Mouse (Mus musculus): Measurements from ENCODE around the gene Prr15.
A peak's percentile ranks its signal among the peaks of the same experiment; 100 is the strongest.

Prr15 gene

DNA sequence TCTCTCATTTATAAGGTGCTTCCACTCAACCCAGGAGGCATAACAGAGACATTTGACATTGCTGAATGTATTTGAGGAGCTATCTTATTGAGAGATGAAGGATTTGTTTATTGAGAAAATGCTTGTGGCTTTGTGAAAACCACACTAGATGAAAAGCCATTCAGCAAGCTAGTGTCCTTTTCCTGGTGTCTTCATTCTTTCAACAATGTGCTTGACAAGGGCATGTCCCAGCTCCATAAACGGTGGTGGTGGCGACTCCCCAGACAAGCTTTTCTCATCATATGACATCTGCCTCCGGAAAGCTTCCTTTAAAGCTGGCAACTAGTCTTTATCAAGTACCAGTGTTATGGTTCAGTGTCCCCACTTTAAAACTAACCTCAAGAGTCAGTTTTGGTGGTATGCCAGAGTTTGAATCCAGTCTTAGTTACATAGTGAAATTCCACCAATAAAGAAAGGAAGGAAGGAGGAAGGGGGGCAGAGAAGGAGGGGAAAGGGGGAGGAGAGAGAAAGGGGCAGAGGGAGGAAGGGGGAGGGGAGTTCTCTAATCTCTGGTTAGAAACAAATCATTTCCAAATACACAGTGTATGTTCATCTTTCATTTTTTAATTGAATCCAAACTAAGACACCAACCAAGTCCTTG is at the start of gene Prr15:
Prr15 (plus strand) TSS at position 590 of the 640 bp plus-strand sequence.
- DNase-seq (ENCODE audit: low spot score in 2 of 2) = no peak

DNA sequence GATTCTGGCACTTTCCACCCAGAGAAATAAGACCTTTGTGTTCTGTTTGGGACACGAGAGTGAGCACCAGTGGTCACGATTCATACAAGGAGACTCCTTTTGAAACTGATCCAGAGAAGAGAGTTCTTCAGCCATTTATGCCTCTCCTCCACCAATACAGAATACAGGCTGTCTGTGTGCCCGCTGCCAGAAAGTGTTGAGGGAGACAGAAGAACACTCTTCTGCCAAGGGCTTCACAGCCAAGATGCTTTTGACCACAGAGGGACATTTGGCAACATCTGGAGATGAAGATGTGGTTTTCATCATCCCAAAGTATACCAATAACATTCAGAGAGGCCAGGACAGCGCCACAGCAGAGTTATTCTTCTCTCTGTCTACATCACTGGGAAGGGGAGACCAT is 48.4 kb upstream of the Prr15 start:
- DNase-seq (ENCODE audit: low spot score in 2 of 2) = no peak

DNA sequence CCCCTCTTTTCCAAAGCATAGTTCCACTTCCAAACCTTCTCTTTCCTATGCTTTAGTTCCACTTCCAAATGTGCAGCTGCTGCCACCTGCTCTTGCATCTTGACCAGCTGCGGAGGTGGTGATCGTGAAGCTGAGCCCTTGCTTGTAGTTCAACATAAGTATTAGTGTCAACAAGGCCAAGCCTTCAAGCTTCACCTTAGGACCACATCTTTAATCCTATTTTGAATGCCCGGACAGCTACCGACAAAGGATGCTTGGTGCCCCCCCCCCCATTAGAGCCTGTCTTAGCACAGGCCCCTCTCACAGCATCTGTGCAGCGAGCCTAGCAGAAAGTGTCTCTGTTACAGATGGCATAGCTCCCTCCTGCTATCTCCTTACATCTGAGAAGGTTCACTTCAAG is 47.8 kb upstream of the Prr15 start:
- DNase-seq (ENCODE audit: low spot score in 2 of 2) = no peak

DNA sequence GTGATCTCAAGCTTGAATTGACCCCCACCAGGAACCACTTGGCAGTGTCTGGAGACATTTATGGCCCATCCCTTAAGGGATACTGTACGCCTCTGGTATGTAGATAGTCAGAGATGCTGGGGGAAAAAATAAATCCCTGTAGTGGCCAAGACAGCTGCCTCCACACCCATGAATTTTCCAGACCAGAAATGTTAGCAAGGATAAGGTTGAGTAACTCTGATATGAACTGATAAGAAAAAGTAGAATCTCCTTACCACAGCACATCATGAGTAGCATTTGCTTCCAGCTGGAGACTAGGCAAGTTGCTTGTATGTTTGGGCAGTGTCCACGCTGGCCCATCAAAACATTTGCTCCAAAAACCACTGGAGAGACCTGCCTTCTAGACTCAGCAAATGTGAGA is 47.0 kb upstream of the Prr15 start:
- DNase-seq (ENCODE audit: low spot score in 2 of 2) = peak in 1 of 2 experiments; percentile 22

DNA sequence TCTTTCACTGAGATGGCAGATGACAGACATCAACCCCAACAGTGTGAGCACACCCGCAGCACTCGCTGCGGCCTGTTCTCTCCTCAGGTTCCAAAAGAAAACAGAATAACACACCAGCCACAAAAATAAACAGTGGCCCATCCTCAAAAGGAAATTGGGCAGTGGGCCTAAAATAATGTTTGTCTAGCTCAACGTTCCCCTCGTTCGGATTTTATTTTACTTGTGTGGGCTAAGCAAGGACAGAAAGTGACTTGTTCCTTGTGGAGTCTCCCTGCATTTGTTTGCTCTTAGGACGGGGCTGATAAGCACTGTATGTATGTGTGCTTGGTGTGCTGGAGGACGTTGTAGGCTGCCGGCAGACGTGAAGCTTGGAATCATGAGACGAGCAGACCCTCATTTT is 46.2 kb upstream of the Prr15 start:
- DNase-seq (ENCODE audit: low spot score in 2 of 2) = no peak

DNA sequence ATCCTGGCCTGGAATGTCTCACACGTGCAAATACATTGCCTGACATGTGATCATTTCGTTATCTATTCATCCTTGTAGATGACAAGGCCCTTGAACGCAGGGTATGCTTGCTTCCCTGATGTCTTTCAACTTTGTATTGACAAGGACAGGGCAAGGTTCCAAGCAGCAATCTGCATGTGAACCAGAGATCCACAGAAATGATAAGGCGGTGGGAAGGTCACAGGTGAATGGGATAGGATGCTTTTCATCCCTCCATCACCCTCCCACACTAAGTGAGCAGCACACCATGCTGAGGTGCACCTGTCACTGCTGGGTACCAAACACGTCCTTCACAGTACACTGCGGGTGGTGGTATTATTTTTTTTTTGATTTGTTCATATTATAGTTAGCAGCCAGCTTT is 45.4 kb upstream of the Prr15 start:
- no peak for DNase-seq (ENCODE audit: low spot score in 2 of 2)

DNA sequence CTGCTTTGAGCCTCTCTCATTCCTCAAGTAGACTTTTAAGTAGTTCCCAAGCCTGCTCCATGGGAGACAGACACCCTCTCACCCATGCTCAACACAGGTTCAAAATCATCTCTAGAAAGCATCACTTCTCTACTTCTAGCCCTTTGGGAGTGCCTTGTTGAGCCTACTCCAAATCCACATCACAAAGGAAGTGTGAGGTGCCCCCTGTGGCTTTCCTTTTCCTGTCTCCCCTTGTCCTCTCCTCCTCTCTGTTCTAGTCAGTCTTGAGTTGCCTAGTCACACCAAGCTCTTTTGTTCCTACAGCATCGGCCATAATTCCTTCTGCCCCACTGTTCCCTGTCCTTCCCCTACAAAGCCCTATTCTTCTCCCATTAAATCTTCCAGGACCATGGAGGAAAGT is 42.3 kb upstream of the Prr15 start:
- DNase-seq (ENCODE audit: low spot score in 2 of 2) = no peak

DNA sequence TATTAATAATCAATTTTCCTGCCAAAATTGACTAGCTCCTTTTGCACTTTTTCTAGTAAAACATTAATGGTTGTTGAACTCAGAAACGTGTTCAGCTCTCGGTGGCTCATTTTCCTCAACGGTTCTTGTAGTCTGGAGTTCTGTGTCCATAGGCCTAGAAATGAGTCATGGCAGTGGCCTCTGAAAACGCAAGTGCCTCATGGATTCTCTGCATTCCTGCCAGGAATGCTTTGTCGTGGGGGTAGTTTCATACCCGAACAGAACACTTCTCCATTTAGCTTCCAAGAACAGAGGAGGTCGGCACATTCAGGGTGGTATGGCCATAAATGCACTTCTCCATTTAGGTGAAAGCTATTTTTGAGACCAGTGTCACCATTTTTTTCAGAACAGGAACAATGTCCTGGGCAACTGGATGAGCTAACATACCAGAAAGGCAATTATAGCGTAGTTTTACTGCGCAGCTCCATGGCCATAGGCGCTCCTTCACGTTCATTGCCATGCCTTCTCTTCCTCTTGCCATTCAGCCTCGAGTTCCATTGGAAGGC is 41.4 kb upstream of the Prr15 start:
- DNase-seq (ENCODE audit: low spot score in 2 of 2) = no peak

DNA sequence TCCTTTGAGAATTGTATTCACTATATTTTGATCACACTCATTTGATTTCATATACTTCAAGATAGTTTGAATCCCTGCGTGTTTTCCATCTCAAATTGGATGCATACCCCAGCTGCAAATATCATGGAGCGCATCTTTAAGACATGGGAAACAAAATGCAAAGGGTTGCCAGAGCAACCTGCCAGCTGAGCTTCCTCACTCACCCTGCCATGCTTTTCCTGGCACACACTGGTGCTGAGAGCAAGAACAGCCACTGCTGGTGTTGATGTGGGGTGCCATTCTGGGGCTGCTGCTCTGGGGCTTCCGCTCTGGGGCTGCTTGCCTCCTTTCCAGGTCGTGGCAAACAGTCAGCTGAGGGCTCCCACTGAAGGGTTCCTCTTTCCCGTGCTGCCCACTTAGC is 38.8 kb upstream of the Prr15 start:
- no peak for DNase-seq (ENCODE audit: low spot score in 2 of 2)

DNA sequence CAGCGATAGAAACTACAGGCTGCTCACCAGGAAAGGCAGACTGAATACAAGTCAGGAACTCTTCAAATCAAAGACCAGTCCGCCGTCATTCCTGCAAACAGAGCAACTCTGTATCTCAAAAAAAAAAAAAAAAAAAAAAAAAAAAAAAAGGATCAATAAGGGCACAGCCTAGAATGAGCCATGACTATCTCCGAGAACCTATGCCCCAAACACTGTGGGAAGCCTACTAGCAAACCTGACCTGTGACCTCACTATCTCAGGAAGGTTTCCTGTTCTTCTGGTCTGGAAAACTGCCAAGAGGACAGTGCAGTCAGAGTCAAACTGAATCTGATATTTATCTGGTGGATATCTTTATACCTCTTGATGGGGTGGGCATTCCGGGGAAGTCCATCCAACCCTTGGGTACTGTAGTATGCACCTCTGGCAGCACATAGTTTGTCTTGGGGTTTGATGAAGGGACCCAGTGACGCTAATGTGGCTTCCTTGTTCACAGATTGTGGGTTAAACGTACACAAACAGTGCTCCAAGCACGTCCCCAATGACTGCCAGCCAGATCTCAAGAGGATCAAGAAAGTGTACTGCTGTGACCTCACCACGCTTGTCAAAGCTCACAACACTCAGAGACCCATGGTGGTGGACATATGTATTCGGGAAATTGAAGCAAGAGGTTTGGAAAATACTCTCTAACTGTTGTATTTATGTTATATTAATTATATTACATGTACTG is 35.7 kb upstream of the Prr15 start:
- no peak for DNase-seq (ENCODE audit: low spot score in 2 of 2)

DNA sequence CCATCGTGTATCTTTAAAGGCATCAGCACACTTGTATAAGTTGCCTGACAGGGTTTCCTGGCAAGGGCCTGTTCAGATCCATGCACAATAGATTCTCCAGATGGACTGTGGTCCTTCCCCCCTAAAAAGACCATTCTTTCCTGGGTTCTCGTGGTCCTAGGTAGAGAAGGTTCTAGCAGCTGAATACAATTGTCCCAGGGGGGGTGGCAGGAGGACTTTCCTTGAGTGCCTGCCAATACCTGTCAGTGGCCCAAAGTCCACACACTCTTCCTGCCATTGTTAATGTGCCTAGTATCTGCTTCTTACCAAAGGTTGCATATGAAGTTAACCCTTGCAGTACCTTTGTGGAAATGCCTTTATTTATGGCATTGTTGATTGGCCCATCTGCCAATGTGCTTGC is 28.4 kb upstream of the Prr15 start:
- no peak for DNase-seq (ENCODE audit: low spot score in 2 of 2)

DNA sequence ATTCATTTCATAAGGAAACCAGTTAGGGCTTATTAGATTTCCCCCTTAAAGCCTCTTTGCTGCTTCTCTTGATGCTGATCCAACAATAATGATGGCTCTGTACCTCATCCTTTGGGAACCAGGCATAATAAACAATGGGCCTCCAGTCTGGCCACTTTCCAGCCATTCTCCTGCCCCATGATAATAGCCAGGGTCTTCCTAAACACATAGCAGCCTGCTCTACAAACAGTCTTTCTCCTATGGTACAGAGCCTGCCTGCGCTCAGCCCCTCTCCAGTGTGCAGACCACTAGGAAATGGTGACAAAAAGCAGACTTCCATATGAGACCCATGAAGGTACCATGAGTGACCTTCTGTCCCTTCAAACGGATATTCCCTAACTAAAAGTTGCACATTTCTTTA is 26.2 kb upstream of the Prr15 start:
- DNase-seq (ENCODE audit: low spot score in 2 of 2) = no peak

DNA sequence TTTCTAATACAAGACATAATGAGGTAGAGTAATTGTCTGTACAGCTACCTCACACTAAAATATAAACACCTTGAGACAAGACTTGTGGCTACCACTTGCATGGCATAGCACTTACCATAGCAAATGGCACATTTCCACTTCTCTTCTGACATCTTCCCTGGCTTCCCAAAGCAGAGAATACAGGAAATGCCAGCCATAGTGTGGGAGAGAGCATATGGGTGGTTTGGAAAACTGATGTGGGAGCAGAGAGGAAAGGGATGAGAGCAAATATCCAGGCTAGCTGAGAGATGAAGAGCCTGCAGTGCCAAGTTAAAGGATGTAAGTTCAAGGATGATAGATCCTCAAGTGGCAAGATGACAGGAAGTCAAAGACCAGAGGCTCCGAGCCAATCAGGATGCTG is 19.9 kb upstream of the Prr15 start:
- DNase-seq (ENCODE audit: low spot score in 2 of 2) = no peak

DNA sequence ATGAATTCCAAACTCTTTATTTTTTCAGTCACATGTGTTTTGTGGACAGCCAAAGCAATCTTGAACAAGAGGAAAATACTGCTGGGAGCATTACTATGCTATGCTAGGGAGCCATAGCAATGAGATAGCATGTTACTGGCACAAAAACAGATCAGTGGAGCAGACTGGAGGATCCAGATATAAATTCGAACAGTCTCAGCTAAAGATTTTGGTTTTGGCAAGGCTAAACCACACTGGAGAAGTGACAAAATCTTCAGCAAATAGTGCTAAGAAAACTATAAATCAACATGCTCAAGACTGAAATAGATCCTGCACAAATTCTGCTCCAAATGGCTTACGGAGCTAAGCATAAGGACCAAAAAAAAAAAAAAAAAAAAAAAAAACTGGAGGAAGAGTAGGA is 12.6 kb upstream of the Prr15 start:
- DNase-seq (ENCODE audit: low spot score in 2 of 2) = no peak

DNA sequence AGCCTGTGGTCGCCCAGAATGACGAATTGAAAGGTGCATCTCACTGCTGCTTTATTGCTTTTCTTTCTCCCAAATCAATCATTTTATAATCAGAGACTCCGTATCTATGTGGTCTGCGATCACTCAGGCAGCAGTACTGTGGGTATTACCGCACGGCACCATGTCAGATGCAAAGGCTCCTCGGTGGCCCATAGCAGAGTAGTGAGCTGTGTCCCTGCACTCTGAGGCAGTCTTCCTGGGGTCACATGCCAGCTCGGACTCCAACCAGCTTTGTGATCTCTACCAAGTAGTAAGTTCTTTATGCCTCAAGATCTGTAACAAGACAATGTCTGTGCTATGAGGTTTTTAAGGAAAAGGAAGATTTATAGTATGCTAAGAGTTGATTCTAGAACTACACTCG is 7.0 kb upstream of the Prr15 start:
- no peak for DNase-seq (ENCODE audit: low spot score in 2 of 2)

DNA sequence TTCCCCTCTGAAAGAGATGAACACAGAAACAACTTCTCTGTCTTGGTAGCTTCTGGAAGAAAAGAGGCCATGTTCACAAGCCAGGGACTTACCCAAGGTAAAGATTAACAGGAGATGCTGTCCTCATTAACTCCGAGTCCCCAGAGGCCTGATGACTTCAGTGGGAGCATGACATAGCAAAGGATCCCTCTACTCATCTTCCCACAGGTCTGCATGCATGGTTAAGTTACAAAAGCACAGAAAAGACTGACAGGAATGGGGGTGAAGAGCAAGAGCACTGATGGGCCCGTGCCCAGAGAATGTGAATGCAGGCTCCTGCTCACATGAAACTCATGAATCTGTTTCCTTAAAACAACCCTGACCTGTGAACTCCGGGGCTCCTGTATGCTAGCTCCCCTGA is 6.4 kb upstream of the Prr15 start:
- no peak for DNase-seq (ENCODE audit: low spot score in 2 of 2)

DNA sequence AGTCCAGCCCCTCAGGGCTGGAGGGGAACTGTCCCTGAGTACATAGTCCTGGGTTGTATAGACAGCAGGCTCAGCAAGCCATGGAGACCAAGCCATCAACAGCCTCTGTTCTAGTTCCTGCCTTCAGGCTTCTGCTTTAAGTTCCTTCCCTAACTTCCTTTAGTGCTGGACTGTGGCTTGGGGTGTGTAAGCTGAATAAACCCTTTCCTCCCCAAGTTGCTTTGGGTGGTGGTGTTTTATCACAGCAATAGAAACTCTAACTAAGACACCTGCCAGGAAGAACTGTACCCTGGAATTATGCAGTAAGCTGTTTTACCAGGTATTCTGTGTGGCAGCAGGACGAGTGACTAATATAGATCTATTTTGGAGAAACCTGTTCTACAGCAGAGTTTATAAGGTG is 5.4 kb upstream of the Prr15 start:
- DNase-seq (ENCODE audit: low spot score in 2 of 2) = no peak

DNA sequence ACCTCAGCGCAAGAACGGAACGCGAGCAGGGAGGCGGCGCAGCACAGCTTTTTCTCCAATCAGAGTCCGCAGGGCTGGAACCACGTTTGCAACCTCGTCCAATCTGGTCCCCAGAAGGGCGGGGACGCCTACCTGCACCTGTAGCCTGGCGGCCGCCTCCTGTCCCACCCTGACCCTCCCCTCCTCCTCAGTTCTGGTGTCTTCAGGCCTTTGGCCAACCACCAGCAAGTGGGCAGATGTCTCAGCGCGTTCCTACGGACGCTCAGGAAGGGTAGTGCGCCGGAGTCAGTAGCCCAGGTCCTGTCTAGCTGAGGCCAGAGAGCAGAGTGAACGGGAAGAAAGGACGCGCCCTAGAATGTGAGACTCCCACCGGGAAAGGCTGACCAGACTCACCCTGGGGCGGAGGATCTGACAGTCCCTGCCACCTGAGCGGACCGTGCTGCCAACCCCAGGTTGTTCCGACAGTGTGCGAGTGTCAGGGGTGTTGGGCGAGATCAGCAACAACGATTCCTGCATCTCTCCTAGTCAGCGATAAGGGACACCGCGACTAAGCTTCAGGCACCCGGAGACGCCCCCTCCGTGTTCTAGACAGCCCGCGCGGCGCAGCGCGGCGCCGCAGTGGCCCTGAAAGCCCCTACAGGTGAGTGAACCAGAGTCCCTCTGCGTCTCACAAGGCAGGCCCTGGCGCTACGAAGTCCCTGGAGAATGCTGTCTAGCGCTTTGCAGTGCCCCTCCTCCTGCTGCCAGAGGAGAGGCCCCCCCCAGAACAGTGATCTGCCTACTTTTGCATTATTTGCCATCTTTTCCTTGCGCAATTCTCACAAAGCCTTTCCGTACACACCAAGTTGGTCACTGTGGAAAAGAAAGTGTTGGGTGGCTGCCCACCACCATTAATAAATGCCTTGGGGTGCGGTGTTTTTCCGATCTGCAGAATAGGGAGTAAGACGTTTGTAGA is 1.3 kb downstream of the Prr15 start:
- DNase-seq (ENCODE audit: low spot score in 2 of 2) = peak; percentile 23 to 60

DNA sequence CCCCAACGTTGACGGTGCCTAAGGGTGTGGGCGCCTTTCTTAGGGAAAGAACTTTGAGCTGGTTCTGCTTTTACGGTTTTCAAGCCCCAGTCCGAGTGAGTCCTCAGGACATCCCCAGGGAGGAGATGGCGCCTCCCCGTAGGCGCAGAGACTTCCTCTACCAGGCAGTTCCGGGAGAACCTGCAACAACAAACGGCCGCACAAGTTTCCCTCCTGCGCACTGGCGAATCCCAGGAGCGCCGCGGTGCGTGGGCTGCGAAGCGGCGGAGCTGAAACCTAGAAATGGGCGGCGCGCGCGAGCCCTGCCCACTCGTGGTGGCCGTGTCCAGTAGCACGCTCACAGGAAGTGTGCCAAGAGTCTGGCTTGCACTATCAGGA is 2.0 kb downstream of the Prr15 start:
- peak; percentile 33 to 66 for DNase-seq (ENCODE audit: low spot score in 2 of 2)

DNA sequence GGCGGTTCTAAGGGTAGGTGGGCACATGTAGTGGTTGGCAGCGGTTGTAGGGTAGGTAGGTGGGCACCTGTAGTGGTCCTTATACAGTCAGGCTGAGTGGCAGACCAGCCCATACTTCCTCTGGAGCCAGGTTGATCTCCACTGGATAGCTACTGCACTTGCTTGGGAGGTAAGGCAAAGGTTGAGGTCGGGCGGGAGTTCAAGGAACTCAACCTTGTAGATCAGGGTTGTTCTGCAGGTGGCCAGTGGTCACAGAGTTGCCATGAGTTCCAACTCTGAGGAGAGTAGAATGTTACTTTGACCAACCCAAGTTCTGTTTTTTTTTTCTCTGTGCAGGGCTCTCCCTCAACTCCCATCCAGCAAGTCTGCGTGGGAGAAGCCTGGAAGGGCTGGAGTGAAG is 3.1 kb downstream of the Prr15 start:
- DNase-seq (ENCODE audit: low spot score in 2 of 2) = no peak

DNA sequence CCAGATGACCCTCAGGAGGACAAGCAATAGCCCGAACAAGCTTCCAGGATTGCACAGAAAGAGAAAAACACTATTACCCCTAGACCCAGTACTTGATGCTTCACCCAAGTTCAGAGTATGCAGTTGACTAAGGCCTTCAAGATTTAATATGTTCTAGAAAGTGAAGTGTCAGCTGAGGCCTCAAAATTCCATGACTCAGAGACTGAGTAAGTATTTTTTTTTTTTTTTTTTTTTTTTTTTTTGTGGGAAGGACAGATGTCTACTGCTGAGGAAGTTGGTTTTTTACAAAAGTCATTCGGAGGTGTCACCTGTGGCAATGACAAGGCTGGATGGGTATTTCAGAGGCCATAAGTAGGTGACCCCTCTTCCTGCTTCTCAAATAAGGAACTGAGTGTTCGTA is 4.0 kb downstream of the Prr15 start:
- DNase-seq (ENCODE audit: low spot score in 2 of 2) = no peak

DNA sequence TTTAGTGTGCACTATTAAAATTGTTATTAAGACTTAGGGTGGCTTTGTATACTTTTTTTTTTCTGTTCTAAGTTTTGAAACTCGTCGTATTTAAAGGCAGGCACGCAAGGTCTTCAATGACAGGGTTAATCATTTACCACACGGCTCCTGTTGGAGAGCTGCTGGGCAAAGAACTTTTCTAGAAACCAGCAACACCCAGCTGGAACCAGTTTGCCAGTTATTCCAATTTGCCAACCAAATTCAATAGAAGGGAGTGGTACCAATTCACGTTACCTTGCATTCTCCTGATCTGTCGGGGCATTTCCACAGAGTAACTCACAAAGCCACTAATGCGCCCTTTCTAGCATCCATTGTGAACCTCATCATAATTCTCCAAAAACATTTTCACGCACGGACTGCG is 4.5 kb downstream of the Prr15 start:
- DNase-seq (ENCODE audit: low spot score in 2 of 2) = no peak

All from urinary bladder, postnatal 36 days (tissue).